Mouse (Mus musculus) embryonic facial prominence, embryonic 11.5 days (tissue): Measurements from ENCODE around the gene Sec24a. TPM values are rescaled to one million over a fixed set of nuclear protein-coding genes. Genes with fewer than 3 reads are reported as not detected.
A peak's percentile ranks its signal among the peaks of the same experiment; 100 is the strongest.

Experiments
- ATAC-seq: fragments of 200-750 bp; cut with Nextera tagmentation; replicated peaks from 2 replicates; pipeline ENCODE4 v1.8.0; 2017; ENCODE audit warnings: low read depth; ENCODE audit not compliant: insufficient number of reproducible peaks, low FRiP score, low TSS enrichment
- DNase-seq: peaks from one replicate; pipeline ENCODE4 v3.0.0-alpha.2; 2015; ENCODE audit warnings: low spot score
- H3K27ac ChIP-seq: fragments of 300-500 bp; sonication (generic); replicated peaks from 2 replicates; pipeline ENCODE4 v1.5.1; 2014; ENCODE audit warnings: mild to moderate bottlenecking, low read depth, low read length, control low read depth
- H3K27me3 ChIP-seq: fragments of 300-500 bp; sonication (generic); 2 replicates; pipeline ENCODE4 v1.6.1; 2014; ENCODE audit warnings: mild to moderate bottlenecking, low read length, moderate library complexity, mixed read lengths; ENCODE audit not compliant: control insufficient read depth, insufficient read depth
- H3K36me3 ChIP-seq: fragments of 300-500 bp; sonication (generic); replicated peaks from 2 replicates; pipeline ENCODE4 v1.6.1; 2014; ENCODE audit warnings: low read depth, mild to moderate bottlenecking, low read length, moderate library complexity, mixed read lengths; ENCODE audit not compliant: control insufficient read depth, insufficient read depth
- H3K4me1 ChIP-seq: fragments of 300-500 bp; sonication (generic); 2 replicates; pipeline ENCODE4 v1.6.1; 2014; ENCODE audit warnings: low read length, mixed read lengths; ENCODE audit not compliant: control insufficient read depth, insufficient read depth
- H3K4me2 ChIP-seq: fragments of 300-500 bp; sonication (generic); 2 replicates; pipeline ENCODE4 v1.6.1; 2014; ENCODE audit warnings: low read depth, mild to moderate bottlenecking, control low read depth, low read length, moderate library complexity
- H3K4me3 ChIP-seq: fragments of 300-500 bp; sonication (generic); 2 replicates; pipeline ENCODE4 v1.5.1; 2014; ENCODE audit warnings: low read depth, low read length, control low read depth
- H3K9ac ChIP-seq: fragments of 300-500 bp; sonication (generic); replicated peaks from 2 replicates; pipeline ENCODE4 v1.6.1; 2014; ENCODE audit warnings: mild to moderate bottlenecking, control low read depth, low read length
- H3K9me3 ChIP-seq: fragments of 300-500 bp; sonication (generic); replicated peaks from 2 replicates; pipeline ENCODE4 v1.6.1; 2016; ENCODE audit warnings: mild to moderate bottlenecking, low read length, inconsistent platforms, mixed read lengths; ENCODE audit not compliant: control insufficient read depth
- WGBS: fragments of 180-500 bp; shearing (Covaris S2); extraction: QIAGEN DNeasy Blood & Tissue Kit; methylation state at CpG from one replicate; pipeline ENCODE4 v1.1.7; 2014; 5-methylcytosine and 5-hydroxymethylcytosine counted together
- polyA plus RNA-seq: library from polyadenylated mRNA; unstranded; fragments of >200 nt; fragmentation: Nextera tagmentation; extraction: Ambion mirVana; gene quantifications from 2 replicates; pipeline ENCODE4 v1.2.1, GENCODE M21; 2014

Sec24a gene
- polyA plus RNA-seq, 1 experiment from 2014 or later = 10.5 TPM

- H3K4me2 ChIP-seq = no peak overlapping the region
- H3K4me1 ChIP-seq = no peaks in the 10 kb centered on the region
- DNase-seq (no peak), ATAC-seq (no peak)
- 55% methylated on average over 7 of the region's 7 CpGs for WGBS
- H3K36me3 ChIP-seq = no peaks in the 10 kb centered on the region
- H3K4me3 ChIP-seq = no peak overlapping the region
- no peaks in the 10 kb centered on the region for H3K27me3 ChIP-seq
- H3K9me3 ChIP-seq = no peaks in the 10 kb centered on the region
- H3K9ac ChIP-seq = no peak overlapping the region
- H3K27ac ChIP-seq = no peak overlapping the region
Observed at GRCm38 (mm10) chr11:51658291-51658690, 105.1 kb downstream of the Sec24a start.

- Histone ChIP-seq H3K9me3 (no peaks in the 10 kb centered on the region), H3K4me2 (no peak overlapping the region), H3K27me3 (no peaks in the 10 kb centered on the region), H3K4me1 (no peaks in the 10 kb centered on the region), H3K27ac (no peak overlapping the region), H3K36me3 (no peaks in the 10 kb centered on the region), H3K4me3 (no peak overlapping the region), H3K9ac (no peak overlapping the region)
- no peak for DNase-seq
- WGBS = 72% methylated on average over 10 of the region's 10 CpGs
- ATAC-seq = no peak
Observed at GRCm38 (mm10) chr11:51656798-51657521, 106.5 kb downstream of the Sec24a start.

- no peak overlapping the region for H3K4me3 ChIP-seq
- DNase-seq (no peak), ATAC-seq (no peak)
- peaks cover 3% of the 10 kb centered on the region for H3K27me3 ChIP-seq
- no peak overlapping the region for H3K4me2 ChIP-seq
- WGBS = 89% methylated on average over 3 of the region's 3 CpGs
- H3K27ac ChIP-seq = no peak overlapping the region
- H3K9ac ChIP-seq = no peak overlapping the region
- no peaks in the 10 kb centered on the region for H3K36me3 ChIP-seq
- H3K9me3 ChIP-seq = no peaks in the 10 kb centered on the region
- H3K4me1 ChIP-seq = no peaks in the 10 kb centered on the region; the same call in 1 of the 2 replicates
Observed at GRCm38 (mm10) chr11:51654891-51655290, 108.5 kb downstream of the Sec24a start.

GRCm38 (mm10) chr11:51653736-51654135, 109.7 kb downstream of the Sec24a start:
- H3K27ac ChIP-seq = no peak overlapping the region
- DNase-seq (no peak), ATAC-seq (no peak)
- no peaks in the 10 kb centered on the region for H3K9me3 ChIP-seq
- peaks cover 5% of the 10 kb centered on the region; the same call in 1 of the 2 replicates for H3K4me1 ChIP-seq
- peaks cover 4% of the 10 kb centered on the region for H3K27me3 ChIP-seq
- WGBS = 87% methylated on average over 6 of the region's 6 CpGs
- H3K36me3 ChIP-seq = no peaks in the 10 kb centered on the region
- H3K9ac ChIP-seq = no peak overlapping the region
- H3K4me2 ChIP-seq = no peak overlapping the region
- H3K4me3 ChIP-seq = no peak overlapping the region

- Histone ChIP-seq H3K4me3 (no peak overlapping the region), H3K9me3 (no peaks in the 10 kb centered on the region), H3K4me2 (no peak overlapping the region), H3K36me3 (no peaks in the 10 kb centered on the region), H3K4me1 (peaks cover 5% of the 10 kb centered on the region), H3K27me3 (peaks cover 4% of the 10 kb centered on the region), H3K9ac (no peak overlapping the region), H3K27ac (no peak overlapping the region)
- 93% methylated on average over 4 of the region's 4 CpGs for WGBS
- no peak for ATAC-seq
- no peak for DNase-seq
Observed at GRCm38 (mm10) chr11:51652889-51653418, 110.5 kb downstream of the Sec24a start.

GRCm38 (mm10) chr11:51650691-51651515, 112.5 kb downstream of the Sec24a start, which contains the start of the genes N4bp3 and D930048N14Rik:
Gene N4bp3, minus strand, starts transcription at chr11:51650842.
Gene D930048N14Rik, plus strand, starts transcription at chr11:51650954.
- Histone ChIP-seq H3K4me3 (peak within 1 kb of the TSS; percentile 62), H3K27ac (peak within 1 kb of the TSS; percentile 28; the same call in 1 of the 2 replicates), H3K9ac (peak within 1 kb of the TSS; percentile 72), H3K9me3 (no peaks in the 10 kb centered on the region), H3K4me2 (peak within 1 kb of the TSS; percentile 89), H3K4me1 (peaks cover 5% of the 10 kb centered on the region), H3K27me3 (peaks cover 4% of the 10 kb centered on the region), H3K36me3 (no peaks in the 10 kb centered on the region)
- DNase-seq = peak; percentile 77
- WGBS = 1% methylated on average over 68 of the region's 70 CpGs
- ATAC-seq = peak; percentile 50; the same call in 1 of the 2 replicates

GRCm38 (mm10) chr11:51650261-51650660, 113.2 kb downstream of the Sec24a start:
- ATAC-seq = 0 out of 2 replicates have a peak, but pooled peaks have one; percentile 20
- peak overlapping the region; percentile 89 for H3K4me2 ChIP-seq
- no peak overlapping the region for H3K27ac ChIP-seq
- no peaks in the 10 kb centered on the region for H3K9me3 ChIP-seq
- no peak for DNase-seq
- WGBS = under 1% methylated on average over 30 of the region's 30 CpGs
- H3K4me3 ChIP-seq = peak overlapping the region; percentile 62
- H3K9ac ChIP-seq = peak overlapping the region; percentile 72
- H3K36me3 ChIP-seq = no peaks in the 10 kb centered on the region
- peaks cover 4% of the 10 kb centered on the region for H3K27me3 ChIP-seq
- peaks cover 5% of the 10 kb centered on the region for H3K4me1 ChIP-seq
